Mouse (Mus musculus) testis, postnatal 14 days (tissue): ENCODE measurements at regions not wholly inside any gene's neighbourhood (a gene's known extent, or its start where the extent isn't known, plus 50 kb on each side); places are given as distances from the start of the nearest gene placed in this dataset.
"Not testable (repeated sequence)": the region's sequence is repeated elsewhere in the genome, so short reads cannot be mapped to it uniquely, and the experiment has no call there.

Experiments used
- DNase-seq: peaks from one replicate; pipeline ENCODE4 v3.0.0; 2021; ENCODE audit warnings: low spot score

GRCm38 (mm10) chr11:93651966-93652365 lies 233.6 kb downstream of the Utp18 start:
- DNase-seq: not testable (repeated sequence)
